Mouse (Mus musculus) kidney, postnatal 36 days (tissue): ENCODE data around the gene Wnt9a.
"Not testable (repeated sequence)": the region's sequence is repeated elsewhere in the genome, so short reads cannot be mapped to it uniquely, and the experiment has no call there.

Experiments used
- DNase-seq, 2 experiments: peaks; one replicate each; pipeline ENCODE4 v3.0.0; 2021 to 2022; ENCODE audit warnings: mixed read lengths in 2 of 2

Wnt9a gene

DNA sequence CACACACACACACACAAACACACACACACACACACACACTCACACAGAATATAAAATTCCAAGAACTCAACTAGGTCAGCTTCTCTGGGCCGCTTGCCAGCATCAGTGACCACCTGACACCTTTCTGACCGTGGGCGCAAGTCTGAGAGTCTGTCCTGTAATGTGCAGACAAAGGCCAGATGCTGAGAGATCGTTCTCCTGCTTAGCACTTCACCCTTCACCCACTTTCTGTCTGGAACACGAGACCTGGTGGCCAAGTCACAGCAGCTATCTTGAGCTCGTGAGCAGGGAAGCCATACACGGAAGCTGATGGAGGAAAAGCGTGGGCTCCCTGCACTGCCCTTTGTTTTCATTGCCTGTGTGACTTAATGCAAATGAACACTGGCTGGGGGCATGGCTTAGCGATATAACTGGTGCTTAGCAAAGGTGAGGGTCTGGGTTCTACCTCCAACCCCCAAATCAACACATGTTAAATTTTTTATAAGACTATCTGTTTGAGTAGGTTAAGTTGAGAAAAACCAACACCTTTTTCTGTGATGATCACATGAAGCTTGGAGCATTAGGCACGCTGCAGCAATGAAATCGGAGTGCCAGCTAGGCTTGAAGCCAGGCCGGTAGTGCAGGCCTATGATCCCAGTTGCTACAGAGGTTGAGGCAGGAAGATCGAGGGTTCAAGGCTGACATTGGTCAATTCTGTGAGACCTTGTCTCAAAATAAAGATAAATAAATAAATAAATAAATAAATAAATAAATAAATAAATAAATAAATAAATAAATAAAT is 31.4 kb downstream of the Wnt9a start:
- peak; percentile 62 to 69 for DNase-seq

DNA sequence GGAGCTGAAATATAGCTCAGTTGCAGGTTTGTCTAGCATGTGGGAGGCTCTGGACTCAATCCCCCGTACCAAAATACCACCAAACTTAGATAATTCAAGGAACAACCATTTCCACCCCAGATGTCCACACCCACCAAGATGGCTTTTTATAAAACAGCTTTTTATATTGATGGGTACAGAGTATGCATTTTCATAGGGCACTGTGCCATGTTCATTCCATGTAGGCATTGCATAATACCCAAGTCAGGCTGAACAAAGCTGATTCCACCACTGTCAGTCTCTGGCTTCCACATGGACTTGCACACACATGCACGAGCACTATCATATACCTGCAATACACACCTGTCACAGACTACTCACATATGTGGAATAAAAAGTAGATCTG is 32.0 kb downstream of the Wnt9a start:
- no peak for DNase-seq

DNA sequence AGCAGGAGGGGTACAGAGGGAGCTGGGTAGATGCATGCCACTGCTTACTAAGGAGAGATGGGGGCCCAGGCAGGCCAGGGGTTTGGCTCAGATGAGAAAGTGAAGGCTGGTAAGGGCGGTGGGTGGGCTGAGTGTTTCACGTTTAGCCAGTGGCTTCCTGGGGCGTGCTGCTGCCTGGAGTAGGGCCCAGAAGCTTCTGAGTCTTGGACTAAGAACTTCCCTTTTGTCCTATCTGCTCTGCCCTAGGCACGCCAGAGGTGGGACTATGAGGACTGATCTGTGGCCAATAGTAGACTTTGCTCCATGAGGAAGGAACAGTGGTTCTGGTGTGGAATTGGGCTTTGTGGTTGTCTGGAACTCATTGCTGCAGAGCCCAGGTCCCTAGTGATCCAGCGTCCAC is 36.2 kb downstream of the Wnt9a start:
- DNase-seq, result no peak

DNA sequence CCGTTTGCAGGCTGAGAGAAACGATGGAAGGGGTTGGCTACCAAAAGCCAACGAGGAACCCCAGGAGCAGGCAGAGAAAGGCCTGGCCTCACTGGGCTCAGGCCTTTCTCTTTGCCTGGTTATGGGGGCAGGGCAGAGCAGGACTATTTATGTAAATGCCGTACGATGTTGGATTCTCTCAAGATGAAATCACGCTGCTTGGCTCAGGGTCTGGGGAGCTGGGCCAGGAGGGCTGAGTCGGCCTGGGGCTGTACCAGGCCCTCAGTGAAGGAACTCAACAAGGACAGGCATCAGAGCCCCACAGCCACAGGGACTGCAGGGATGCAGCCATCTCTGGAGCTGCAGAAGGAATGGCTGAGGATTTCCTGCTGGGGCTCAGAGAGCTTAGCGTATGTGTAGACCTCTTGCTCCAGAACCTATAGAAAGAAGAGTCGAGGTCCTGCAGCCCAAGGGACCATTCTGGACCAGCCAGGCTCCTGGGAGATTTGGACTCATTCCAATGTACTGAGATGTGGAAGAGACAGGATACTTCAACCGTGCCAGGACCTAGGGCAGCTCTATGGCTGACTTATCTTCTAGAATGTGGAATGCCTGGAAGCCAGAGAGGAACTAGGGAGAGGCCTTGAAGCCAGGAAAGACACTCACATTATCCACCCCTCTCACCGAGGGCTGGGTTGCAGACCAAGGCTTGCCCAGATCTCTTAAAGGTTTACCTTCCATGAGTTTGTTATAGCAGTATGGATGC is 39.6 kb downstream of the Wnt9a start:
- no peak for DNase-seq

DNA sequence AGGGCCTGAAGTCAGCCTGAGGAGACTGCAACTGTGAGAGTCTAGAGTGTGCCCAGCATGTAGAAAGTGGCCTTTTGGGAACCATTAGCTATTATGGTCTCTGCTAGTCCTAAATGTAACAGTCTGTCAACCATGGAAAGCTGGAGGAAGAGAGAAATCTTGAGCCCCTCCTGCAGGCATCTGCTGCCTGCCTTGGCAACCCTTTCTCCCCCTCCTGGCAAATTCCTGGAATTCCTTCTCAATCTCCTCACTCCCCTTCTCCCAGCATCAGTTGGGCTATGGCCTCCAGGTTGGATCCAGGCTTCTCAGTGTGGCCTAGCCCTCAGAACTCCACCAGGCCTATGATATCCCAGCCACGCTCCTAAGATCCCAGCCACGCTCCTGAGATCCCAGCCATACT is 43.6 kb downstream of the Wnt9a start:
- no peak for DNase-seq

DNA sequence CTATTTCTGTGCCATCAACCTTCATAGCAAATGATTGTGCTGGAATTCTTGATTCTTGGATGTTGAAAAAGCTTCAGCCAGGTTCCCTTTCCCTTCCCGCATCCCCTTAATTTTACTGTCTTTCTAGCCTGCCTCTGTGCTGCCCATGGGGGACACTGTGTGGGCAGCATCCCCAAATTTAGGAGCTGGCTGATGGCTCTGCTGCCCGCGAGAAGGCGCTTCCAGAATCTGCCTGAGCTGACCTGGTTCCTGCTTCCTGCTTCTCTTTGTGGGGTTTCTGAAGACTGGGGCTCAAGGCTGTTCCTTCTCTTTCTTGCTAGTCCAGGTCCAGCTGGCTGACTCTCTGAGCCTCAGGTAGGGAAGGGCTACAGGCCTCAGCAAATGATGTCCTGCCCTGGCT is 48.1 kb downstream of the Wnt9a start:
- DNase-seq, result no peak

DNA sequence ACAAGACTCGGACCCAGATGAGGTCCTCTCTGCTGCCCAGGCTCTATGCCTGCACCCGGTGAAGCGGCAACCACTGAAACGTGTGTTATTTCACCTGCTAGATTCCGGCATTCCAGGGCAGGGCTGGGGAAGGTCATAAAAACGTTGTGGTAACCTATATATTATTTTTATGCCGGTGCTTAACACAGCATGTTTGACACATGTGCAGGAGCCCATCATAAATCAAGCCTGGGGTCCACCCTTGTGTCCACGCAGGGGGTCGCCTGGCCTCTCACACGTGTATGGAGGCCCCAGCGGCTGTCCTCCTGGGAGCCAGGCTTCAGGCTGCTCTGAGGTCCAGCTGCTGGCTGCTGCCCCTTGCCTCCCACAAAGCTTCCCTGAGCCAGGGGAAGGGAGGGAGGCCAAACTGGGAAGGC is 50.2 kb downstream of the Wnt9a start:
- no peak for DNase-seq

DNA sequence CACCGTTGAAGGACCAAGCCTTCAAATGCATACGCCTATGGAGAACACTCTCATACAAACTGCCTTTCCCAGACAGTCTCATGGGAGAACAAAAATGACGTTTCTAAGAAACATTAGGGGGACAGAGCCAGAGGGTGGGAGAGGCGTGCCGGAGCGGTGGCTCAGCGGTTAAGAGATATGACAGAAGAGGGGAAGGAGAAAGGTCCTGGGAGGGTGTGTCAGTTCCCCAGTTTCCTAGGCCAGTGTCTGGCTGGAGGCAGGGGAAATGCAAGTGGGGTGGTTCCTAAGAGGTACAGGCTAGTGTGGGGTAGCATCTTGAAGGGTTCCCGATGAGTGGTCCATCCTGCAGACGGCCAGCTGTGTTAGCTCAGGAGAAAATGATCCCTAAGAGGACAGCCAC is 54.6 kb downstream of the Wnt9a start:
- no peak for DNase-seq

DNA sequence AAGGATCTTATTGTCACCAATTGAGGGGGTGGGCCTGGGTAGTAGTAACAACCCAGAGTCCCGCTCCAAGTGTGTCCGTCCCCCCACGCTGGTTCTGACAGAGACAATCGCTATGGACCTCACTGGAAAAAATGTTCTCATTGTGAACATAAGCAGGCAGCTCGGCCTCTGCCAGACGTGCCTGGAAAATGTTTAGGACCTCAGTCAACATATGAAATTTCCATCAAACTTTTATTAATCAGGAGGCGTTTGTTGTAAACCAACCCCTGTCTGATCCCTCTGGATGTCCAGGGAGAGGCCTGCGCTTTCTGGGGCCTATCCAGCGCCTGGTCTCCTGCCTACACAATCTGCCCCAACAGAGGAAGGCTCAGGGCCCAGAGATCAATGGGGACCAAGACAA is 57.3 kb downstream of the Wnt9a start:
- DNase-seq, result no peak

DNA sequence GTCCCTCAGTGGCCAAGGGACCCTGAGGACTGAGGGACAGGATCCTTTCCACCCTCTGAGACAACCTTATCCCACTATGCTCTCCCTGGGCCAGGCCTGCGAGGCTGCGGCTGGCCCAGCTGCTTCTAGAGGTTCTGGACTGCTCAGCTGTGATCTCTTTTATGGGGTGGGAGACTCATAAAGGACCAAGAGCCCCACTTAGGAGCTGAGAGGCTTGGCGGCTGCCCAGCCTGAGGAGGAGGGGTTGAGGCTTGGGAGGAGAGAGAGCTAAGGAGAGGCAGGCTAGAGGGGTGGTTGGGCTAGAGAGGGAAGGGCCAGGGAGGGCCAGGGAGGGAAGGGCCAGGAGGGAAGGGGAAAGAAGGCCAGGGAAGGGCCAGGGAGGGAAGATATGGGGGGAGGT is 57.7 kb downstream of the Wnt9a start:
- DNase-seq, result no peak

DNA sequence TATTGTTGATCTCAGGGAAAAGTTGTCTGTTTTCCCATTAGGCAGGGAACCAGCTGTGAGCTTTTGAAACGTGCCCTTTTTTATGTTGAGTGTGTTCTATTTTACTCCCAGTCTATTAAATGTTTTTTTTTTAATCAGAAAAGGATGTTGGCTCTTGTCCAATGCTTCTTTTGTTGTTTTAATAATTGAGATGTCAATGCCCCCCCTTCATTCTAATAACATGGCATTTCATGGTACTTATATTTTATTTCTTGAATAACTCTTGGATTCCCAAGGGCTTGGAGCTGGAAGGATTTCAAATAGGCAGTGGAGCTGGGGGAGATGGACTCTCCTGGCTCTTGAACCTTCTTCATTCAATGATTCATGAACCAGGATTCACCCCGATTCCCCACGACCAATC is 59.3 kb downstream of the Wnt9a start:
- no peak for DNase-seq

DNA sequence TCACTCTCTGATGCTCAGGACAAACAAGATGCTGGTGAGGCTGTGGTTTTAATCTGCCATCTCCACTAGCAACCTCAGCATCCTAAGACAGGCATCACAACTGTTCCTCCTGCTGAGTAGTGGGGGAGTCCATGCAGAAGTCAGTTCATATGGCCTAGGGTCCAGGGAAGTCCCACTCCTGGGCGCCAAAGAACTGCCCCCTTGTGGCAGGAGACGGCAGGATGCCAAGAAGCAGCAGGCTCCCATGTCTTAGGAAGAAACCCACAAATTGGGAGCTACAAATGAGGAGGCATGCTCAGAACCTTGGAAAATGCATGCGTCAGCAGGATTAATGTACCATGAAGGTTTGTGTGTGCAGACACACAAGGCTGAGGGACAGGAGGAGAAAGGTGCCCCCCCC is 59.9 kb downstream of the Wnt9a start:
- peak in 1 of 2 experiments; percentile 57 for DNase-seq

DNA sequence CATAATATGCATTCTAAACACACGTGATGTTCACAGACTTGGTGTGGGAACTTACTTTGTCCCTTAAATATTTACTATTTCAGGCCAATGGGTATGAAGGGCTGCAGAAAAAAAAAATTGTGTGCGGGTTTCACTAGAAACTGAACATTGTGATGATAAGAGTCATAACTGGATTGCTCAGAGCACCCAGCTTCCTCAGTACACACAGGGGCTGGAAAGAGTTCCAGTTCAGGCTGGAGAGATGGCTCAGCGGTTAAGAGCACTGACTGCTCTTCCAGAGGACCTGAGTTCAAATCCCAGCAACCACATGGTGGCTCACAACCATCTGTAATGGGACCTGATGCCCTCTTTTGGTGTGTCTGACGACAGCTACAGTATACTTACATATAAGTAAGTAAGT is 61.2 kb downstream of the Wnt9a start:
- not testable (repeated sequence) for DNase-seq

DNA sequence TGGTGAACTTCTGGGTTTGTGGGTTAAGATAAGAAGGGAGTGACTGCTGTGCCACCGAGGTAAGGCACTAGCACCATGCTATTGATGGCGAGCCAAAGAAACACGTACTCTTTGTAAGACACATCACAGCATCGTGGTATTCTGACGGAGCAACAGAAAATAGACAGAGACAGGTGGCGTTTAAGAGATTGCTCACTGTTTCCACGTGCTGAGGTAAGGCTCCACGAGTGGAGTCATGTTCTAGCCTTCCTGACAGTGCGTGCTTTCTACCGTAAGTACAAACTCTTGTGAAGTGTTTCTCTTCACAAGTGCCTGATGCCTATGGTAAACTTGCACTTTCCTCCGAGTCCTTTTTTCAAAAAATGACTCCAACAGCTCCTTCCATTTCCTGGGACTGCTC is 63.1 kb downstream of the Wnt9a start:
- DNase-seq, result no peak

DNA sequence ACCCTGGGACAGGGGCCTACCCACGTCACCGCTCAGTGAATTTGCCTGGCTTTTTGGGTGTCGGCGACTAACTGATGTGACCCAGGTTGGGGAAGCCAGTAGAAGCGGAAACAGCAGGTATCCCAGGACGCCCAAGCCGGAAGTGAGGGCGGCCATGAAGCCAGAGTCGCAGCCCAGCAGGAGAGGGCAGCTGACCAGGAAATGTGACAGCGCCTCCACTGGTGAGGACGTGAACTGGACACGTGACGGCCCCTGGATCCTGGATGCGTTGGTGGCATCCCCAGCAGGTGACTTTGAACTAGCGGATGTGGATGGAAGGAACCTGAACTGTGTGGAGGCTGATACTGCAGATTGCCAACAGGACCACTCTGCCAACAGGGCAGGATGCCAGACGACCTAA is 68.7 kb downstream of the Wnt9a start, which contains the start of gene Prss38:
Prss38 (minus strand) TSS at position 183 of the 400 bp plus-strand sequence.
- DNase-seq, result no peak

DNA sequence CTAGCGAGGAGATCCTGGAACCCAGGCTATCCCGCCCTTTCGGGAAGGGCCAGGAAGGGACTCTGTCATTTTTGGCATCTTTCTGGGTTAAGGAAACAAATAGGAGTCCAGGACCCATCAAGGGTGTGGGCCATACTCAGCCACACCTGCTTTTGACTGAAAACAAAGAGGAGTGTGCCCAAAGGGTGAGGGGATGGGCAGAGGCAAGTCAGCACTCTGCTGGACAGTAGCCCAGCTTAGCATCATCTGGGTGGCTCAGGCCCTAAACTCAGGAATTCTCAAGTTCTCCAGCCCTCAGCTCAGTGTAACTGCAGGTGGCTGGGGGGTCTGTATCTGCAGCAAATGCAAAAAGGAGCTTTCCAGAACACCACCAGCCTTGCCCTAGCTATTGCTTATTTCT is 71.3 kb downstream of the Wnt9a start:
- DNase-seq, result no peak

DNA sequence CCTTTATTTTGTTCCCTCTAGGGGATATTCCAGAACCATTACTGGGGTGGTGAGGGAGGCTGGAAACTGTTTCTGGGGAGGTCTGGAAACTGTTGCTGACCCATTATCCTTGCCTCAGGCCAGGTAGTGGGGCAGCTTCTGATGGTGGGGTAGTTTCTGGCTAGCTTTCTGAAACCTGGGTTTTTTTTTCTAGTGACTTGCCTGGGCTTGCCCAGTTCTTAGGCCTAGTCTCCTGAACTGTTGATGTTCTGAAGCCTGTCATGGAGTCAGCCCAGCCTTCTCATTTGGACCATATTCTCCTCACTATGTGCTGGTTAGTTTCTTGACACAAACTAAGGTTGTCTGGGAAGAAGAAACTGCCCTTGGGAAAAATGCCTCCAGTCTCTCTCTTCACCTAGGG is 72.8 kb downstream of the Wnt9a start:
- DNase-seq, result no peak
